Mouse (Mus musculus): ENCODE data around the gene Paf1. TPM values are rescaled to one million over a fixed set of nuclear protein-coding genes. Genes with fewer than 3 reads are reported as not detected.
A peak's percentile ranks its signal among the peaks of the same experiment; 100 is the strongest.

Paf1 gene
- polyA plus RNA-seq, 1 experiment from 2014 or later, result 93.0 TPM

GRCm38 (mm10) chr7:28427738-28428137, 35.0 kb downstream of the Paf1 start:
- ATAC-seq (ENCODE audit: low FRiP score), result no peak
- Histone ChIP-seq H3K27ac (no peak overlapping the region), H3K27me3 (no peaks in the 10 kb centered on the region), H3K36me3 (peaks cover 20% of the 10 kb centered on the region), H3K4me1 (replicated peaks) (peaks cover 17% of the 10 kb centered on the region), H3K9ac (no peak overlapping the region), H3K4me2 (no peak overlapping the region), H3K9me3 (no peaks in the 10 kb centered on the region), H3K4me3 (no peak overlapping the region)

- H3K9ac ChIP-seq, result no peak overlapping the region
- no peaks in the 10 kb centered on the region for H3K9me3 ChIP-seq
- no peaks in the 10 kb centered on the region for H3K27me3 ChIP-seq
- H3K4me1 ChIP-seq (replicated peaks), result peaks cover 45% of the 10 kb centered on the region
- no peak overlapping the region for H3K4me3 ChIP-seq
- peaks cover 13% of the 10 kb centered on the region for H3K36me3 ChIP-seq
- H3K27ac ChIP-seq, result no peak overlapping the region
- ATAC-seq (ENCODE audit: low FRiP score), result no peak
- WGBS, result 65% methylated on average over 1 of the region's 1 CpGs
- no peak overlapping the region for H3K4me2 ChIP-seq
Observed at GRCm38 (mm10) chr7:28430512-28430911, 37.8 kb downstream of the Paf1 start.

GRCm38 (mm10) chr7:28432252-28432651, 39.5 kb downstream of the Paf1 start:
- Histone ChIP-seq H3K4me2 (no peak overlapping the region), H3K4me3 (no peak overlapping the region), H3K9ac (no peak overlapping the region), H3K4me1 (replicated peaks) (peaks cover 51% of the 10 kb centered on the region), H3K36me3 (peaks cover 13% of the 10 kb centered on the region), H3K9me3 (no peaks in the 10 kb centered on the region), H3K27ac (no peak overlapping the region), H3K27me3 (no peaks in the 10 kb centered on the region)
- ATAC-seq (ENCODE audit: low FRiP score), result no peak
- 95% methylated on average over 2 of the region's 2 CpGs for WGBS

GRCm38 (mm10) chr7:28435660-28436259, 43.0 kb downstream of the Paf1 start:
- Histone ChIP-seq H3K9me3 (no peaks in the 10 kb centered on the region), H3K27ac (peak overlapping the region; percentile 73), H3K9ac (peak overlapping the region; percentile 99), H3K4me1 (replicated peaks) (peaks cover 50% of the 10 kb centered on the region), H3K4me3 (peak overlapping the region; percentile 94), H3K4me2 (peak overlapping the region; percentile 88), H3K27me3 (no peaks in the 10 kb centered on the region), H3K36me3 (peaks cover 9% of the 10 kb centered on the region; the same call in 1 of the 2 replicates)
- WGBS, result under 1% methylated on average over 26 of the region's 70 CpGs
- peak; percentile 37 for ATAC-seq (ENCODE audit: low FRiP score)

- Histone ChIP-seq H3K36me3 (peaks cover 9% of the 10 kb centered on the region; the same call in 1 of the 2 replicates), H3K4me3 (peak overlapping the region; percentile 94), H3K27ac (peak overlapping the region; percentile 83), H3K9me3 (no peaks in the 10 kb centered on the region), H3K9ac (peak overlapping the region; percentile 99), H3K4me1 (replicated peaks) (peaks cover 49% of the 10 kb centered on the region), H3K4me2 (peak overlapping the region; percentile 61), H3K27me3 (no peaks in the 10 kb centered on the region)
- ATAC-seq (ENCODE audit: low FRiP score), result peak; percentile 99
- under 1% methylated on average over 44 of the region's 64 CpGs for WGBS
Observed at GRCm38 (mm10) chr7:28436271-28436904, 43.6 kb downstream of the Paf1 start.

- H3K4me3 ChIP-seq, result peak within 1 kb of the TSS; percentile 94
- WGBS, result 3% methylated on average over 16 of the region's 16 CpGs
- peaks cover 43% of the 10 kb centered on the region for H3K4me1 ChIP-seq (replicated peaks)
- peak within 1 kb of the TSS; percentile 83 for H3K27ac ChIP-seq
- H3K36me3 ChIP-seq, result peaks cover 9% of the 10 kb centered on the region; the same call in 1 of the 2 replicates
- H3K9me3 ChIP-seq, result no peaks in the 10 kb centered on the region
- peak within 1 kb of the TSS; percentile 61 for H3K4me2 ChIP-seq
- peak within 1 kb of the TSS; percentile 68 for H3K9ac ChIP-seq
- no peaks in the 10 kb centered on the region for H3K27me3 ChIP-seq
- no peak; the same call in 1 of the 2 replicates for ATAC-seq (ENCODE audit: low FRiP score)
Observed at GRCm38 (mm10) chr7:28436932-28437570, 44.3 kb downstream of the Paf1 start, which contains the start of gene Gmfg. Gene Gmfg (plus strand): TSS chr7:28437447.

- Histone ChIP-seq H3K36me3 (peaks cover 4% of the 10 kb centered on the region; the same call in 1 of the 2 replicates), H3K4me3 (no peak overlapping the region), H3K4me2 (no peak overlapping the region), H3K4me1 (replicated peaks) (peaks cover 34% of the 10 kb centered on the region), H3K27me3 (no peaks in the 10 kb centered on the region), H3K9me3 (no peaks in the 10 kb centered on the region), H3K9ac (no peak overlapping the region), H3K27ac (no peak overlapping the region)
- no peak for ATAC-seq (ENCODE audit: low FRiP score)
Observed at GRCm38 (mm10) chr7:28437964-28438363, 45.2 kb downstream of the Paf1 start.

GRCm38 (mm10) chr7:28438771-28439170, 46.0 kb downstream of the Paf1 start:
- no peaks in the 10 kb centered on the region for H3K36me3 ChIP-seq
- no peak overlapping the region for H3K4me3 ChIP-seq
- no peak overlapping the region for H3K4me2 ChIP-seq
- ATAC-seq (ENCODE audit: low FRiP score), result no peak
- H3K27ac ChIP-seq, result no peak overlapping the region
- WGBS, result 85% methylated on average over 2 of the region's 2 CpGs
- H3K9me3 ChIP-seq, result no peaks in the 10 kb centered on the region
- peaks cover 26% of the 10 kb centered on the region for H3K4me1 ChIP-seq (replicated peaks)
- no peaks in the 10 kb centered on the region for H3K27me3 ChIP-seq
- H3K9ac ChIP-seq, result no peak overlapping the region

GRCm38 (mm10) chr7:28440739-28441138, 48.0 kb downstream of the Paf1 start:
- ATAC-seq (ENCODE audit: low FRiP score), result no peak

GRCm38 (mm10) chr7:28441776-28442485, 49.2 kb downstream of the Paf1 start:
- WGBS, result 92% methylated on average over 14 of the region's 14 CpGs
- peaks cover 11% of the 10 kb centered on the region for H3K27me3 ChIP-seq

More at GRCm38 (mm10) chr7:28440739-28441138, 48.0 kb downstream of the Paf1 start:
- no peak overlapping the region for H3K4me2 ChIP-seq
- H3K4me3 ChIP-seq, result no peak overlapping the region
- H3K36me3 ChIP-seq, result no peaks in the 10 kb centered on the region
- no peak overlapping the region for H3K27ac ChIP-seq
- peaks cover 7% of the 10 kb centered on the region for H3K27me3 ChIP-seq
- no peak overlapping the region for H3K9ac ChIP-seq
- no peaks in the 10 kb centered on the region for H3K9me3 ChIP-seq
- 62% methylated on average over 2 of the region's 2 CpGs for WGBS
- H3K4me1 ChIP-seq (replicated peaks), result peaks cover 7% of the 10 kb centered on the region

GRCm38 (mm10) chr7:28442688-28443087, 49.9 kb downstream of the Paf1 start:
- H3K9ac ChIP-seq, result no peak overlapping the region
- H3K4me3 ChIP-seq, result no peak overlapping the region
- no peak for ATAC-seq (ENCODE audit: low FRiP score)
- H3K4me2 ChIP-seq, result no peak overlapping the region
- H3K4me1 ChIP-seq (replicated peaks), result peaks cover 7% of the 10 kb centered on the region
- H3K27ac ChIP-seq, result no peak overlapping the region
- H3K27me3 ChIP-seq, result peaks cover 11% of the 10 kb centered on the region
- no peaks in the 10 kb centered on the region for H3K36me3 ChIP-seq
- no peaks in the 10 kb centered on the region for H3K9me3 ChIP-seq
- 57% methylated on average over 4 of the region's 4 CpGs for WGBS

More at GRCm38 (mm10) chr7:28441776-28442485, 49.2 kb downstream of the Paf1 start:
- Histone ChIP-seq H3K27ac (no peak overlapping the region), H3K4me1 (replicated peaks) (peaks cover 9% of the 10 kb centered on the region), H3K4me3 (no peak overlapping the region), H3K9me3 (no peaks in the 10 kb centered on the region), H3K4me2 (no peak overlapping the region), H3K36me3 (no peaks in the 10 kb centered on the region), H3K9ac (no peak overlapping the region)
- no peak for ATAC-seq (ENCODE audit: low FRiP score)

GRCm38 (mm10) chr7:28444344-28444974, 51.7 kb downstream of the Paf1 start:
- peaks cover 7% of the 10 kb centered on the region for H3K4me1 ChIP-seq (replicated peaks)
- no peak overlapping the region for H3K4me3 ChIP-seq
- H3K9me3 ChIP-seq, result no peaks in the 10 kb centered on the region
- WGBS, result 87% methylated on average over 13 of the region's 13 CpGs
- ATAC-seq (ENCODE audit: low FRiP score), result no peak
- H3K27me3 ChIP-seq, result peaks cover 11% of the 10 kb centered on the region
- no peak overlapping the region for H3K27ac ChIP-seq
- H3K9ac ChIP-seq, result no peak overlapping the region
- no peak overlapping the region for H3K4me2 ChIP-seq
- no peaks in the 10 kb centered on the region for H3K36me3 ChIP-seq
